Mouse (Mus musculus): ENCODE results near the gene Theg. TPM values are rescaled to one million over a fixed set of nuclear protein-coding genes. Genes with fewer than 3 reads are reported as not detected.

The Theg gene
- total and polyA plus RNA-seq, 3 experiments: not detected

GRCm38 (mm10) chr10:79559716-79560115 is 27.4 kb downstream of the Theg start:
- no peaks in the 10 kb centered on the region; a peak in 1 of 4 replicates for H3K4me1 ChIP-seq (ENCODE audit: control insufficient read depth in 1 of 2, insufficient read depth in 2 of 2, low read length in 2 of 2)
- TF ChIP-seq E2F4 (IDR thresholded peaks at IDR 0.05; ENCODE audit: borderline replicate concordance, low read depth, low read length) (no peak), TBP (IDR thresholded peaks at IDR 0.05; ENCODE audit: low read depth, low read length) (no peak), ZC3H11A (IDR thresholded peaks at IDR 0.05; ENCODE audit: low read depth, low read length) (no peak), MXI1 (IDR thresholded peaks at IDR 0.05; ENCODE audit: low read depth, low read length) (no peak), SMC3 (IDR thresholded peaks at IDR 0.05; ENCODE audit: low read depth, low read length) (no peak), TAL1 (IDR thresholded peaks at IDR 0.05; ENCODE audit: low read length) (no peak), GABPA (IDR thresholded peaks at IDR 0.05; ENCODE audit: low read depth, low read length) (no peak), BHLHE40 (IDR thresholded peaks at IDR 0.05; ENCODE audit: borderline replicate concordance, low read depth, low read length) (no peak), KAT2A (conservative IDR thresholded peaks at IDR 0.05; ENCODE audit: low read depth, low read length) (no peak), ETS1 (IDR thresholded peaks at IDR 0.05; ENCODE audit: low read depth, low read length) (no peak), MAFK (IDR thresholded peaks at IDR 0.05; ENCODE audit: borderline replicate concordance, low read depth, low read length) (no peak), POLR2AphosphoS2 (IDR thresholded peaks at IDR 0.05; ENCODE audit: low read length) (no peak), RCOR1 (IDR thresholded peaks at IDR 0.05; ENCODE audit: low read depth, low read length) (no peak), RAD21 (IDR thresholded peaks at IDR 0.05; ENCODE audit: low read depth, low read length) (no peak), MYB (IDR thresholded peaks at IDR 0.05; ENCODE audit: low read depth, low read length) (no peak)
- no peak for DNase-seq (ENCODE audit: low read depth, low spot score)
- no peaks in the 10 kb centered on the region for H3K79me2 ChIP-seq (ENCODE audit: control insufficient read depth, insufficient read depth, low read length, poor library complexity)
- no peak overlapping the region for H3K4me3 ChIP-seq (ENCODE audit: control insufficient read depth in 1 of 2, insufficient read depth in 1 of 2, low read depth in 2 of 2, low read length in 2 of 2)
- H3K36me3 ChIP-seq (ENCODE audit: control insufficient read depth in 1 of 2, insufficient read depth in 2 of 2, low read length in 2 of 2): no peaks in the 10 kb centered on the region
- H3K9me3 ChIP-seq (replicated peaks; ENCODE audit: insufficient read depth, low read length): no peaks in the 10 kb centered on the region
- H3K27ac ChIP-seq (ENCODE audit: control insufficient read depth, low read depth, low read length): no peak overlapping the region
- no peaks in the 10 kb centered on the region for H3K27me3 ChIP-seq (ENCODE audit: control insufficient read depth in 1 of 2, insufficient read depth in 2 of 2, low read length in 2 of 2)
- no peak overlapping the region for H3K9ac ChIP-seq (ENCODE audit: control insufficient read depth, low read depth, low read length, poor library complexity, severe bottlenecking)

GRCm38 (mm10) chr10:79557496-79557895 is 29.6 kb downstream of the Theg start:
- TF ChIP-seq ZKSCAN1 (IDR thresholded peaks at IDR 0.05; ENCODE audit: low read depth, low read length) (no peak), UBTF (IDR thresholded peaks at IDR 0.05; ENCODE audit: borderline replicate concordance, insufficient read depth, low read depth, low read length) (no peak), E2F4 (IDR thresholded peaks at IDR 0.05; ENCODE audit: borderline replicate concordance, low read depth, low read length) (no peak), NELFE (IDR thresholded peaks at IDR 0.05; ENCODE audit: low read depth, low read length) (no peak), MAFK (IDR thresholded peaks at IDR 0.05; ENCODE audit: borderline replicate concordance, low read depth, low read length) (no peak), EP300 (IDR thresholded peaks at IDR 0.05; ENCODE audit: low read depth in 1 of 2, low read length in 2 of 2) (no peak), MAX (IDR thresholded peaks at IDR 0.05; ENCODE audit: low read length) (no peak), ZNF384 (IDR thresholded peaks at IDR 0.05; ENCODE audit: low read depth, low read length) (no peak), ZMIZ1 (IDR thresholded peaks at IDR 0.05; ENCODE audit: low read depth, low read length) (no peak), MEF2A (IDR thresholded peaks at IDR 0.05; ENCODE audit: extremely low read depth, insufficient replicate concordance, low read depth, low read length, poor library complexity, severe bottlenecking) (no peak), CHD1 (IDR thresholded peaks at IDR 0.05; ENCODE audit: low read depth, low read length) (no peak), RCOR1 (IDR thresholded peaks at IDR 0.05; ENCODE audit: low read depth, low read length) (no peak), TCF12 (IDR thresholded peaks at IDR 0.05; ENCODE audit: low read depth, low read length) (no peak), TBP (IDR thresholded peaks at IDR 0.05; ENCODE audit: low read depth, low read length) (no peak), MAZ (IDR thresholded peaks at IDR 0.05; ENCODE audit: low read depth, low read length) (no peak), GATA1 (IDR thresholded peaks at IDR 0.05; ENCODE audit: low read depth, low read length) (no peak), POLR2AphosphoS5 (IDR thresholded peaks at IDR 0.05; ENCODE audit: borderline replicate concordance, low read depth, low read length) (no peak), SMC3 (IDR thresholded peaks at IDR 0.05; ENCODE audit: low read depth, low read length) (no peak), MYC (IDR thresholded peaks at IDR 0.05; ENCODE audit: low read depth, low read length) (no peak)
- Histone ChIP-seq H3K4me3 (ENCODE audit: control insufficient read depth in 1 of 2, insufficient read depth in 1 of 2, low read depth in 2 of 2, low read length in 2 of 2) (no peak overlapping the region), H3K79me2 (ENCODE audit: control insufficient read depth, insufficient read depth, low read length, poor library complexity) (peaks cover 18% of the 10 kb centered on the region), H3K27ac (ENCODE audit: control insufficient read depth, low read depth, low read length) (no peak overlapping the region), H3K4me1 (ENCODE audit: control insufficient read depth in 1 of 2, insufficient read depth in 2 of 2, low read length in 2 of 2) (peaks cover 0 to 7% of the 10 kb centered on the region in 2 experiments; a peak in 1 of 4 replicates), H3K9ac (ENCODE audit: control insufficient read depth, low read depth, low read length, poor library complexity, severe bottlenecking) (no peak overlapping the region), H3K9me3 (replicated peaks; ENCODE audit: insufficient read depth, low read length) (no peaks in the 10 kb centered on the region), H3K36me3 (ENCODE audit: control insufficient read depth in 1 of 2, insufficient read depth in 2 of 2, low read length in 2 of 2) (peaks cover 0 to 2% of the 10 kb centered on the region in 2 experiments; a peak in 1 of 4 replicates), H3K27me3 (ENCODE audit: control insufficient read depth in 1 of 2, insufficient read depth in 2 of 2, low read length in 2 of 2) (no peaks in the 10 kb centered on the region)
- DNase-seq (ENCODE audit: low read depth, low spot score): no peak

Data from MEL (cell line).